Mouse (Mus musculus): Measurements from ENCODE around the gene Cd109. TPM values are rescaled to one million over a fixed set of nuclear protein-coding genes. Genes with fewer than 3 reads are reported as not detected.
A peak's percentile ranks its signal among the peaks of the same experiment; 100 is the strongest.

Gene Cd109
- total RNA-seq, 2 experiments from 2014 or later, result 0.64 to 1.2 TPM

- no peak for DNase-seq (ENCODE audit: low spot score in 2 of 2)
- intact Hi-C loops (cut with DNase I), result no loop called here
Measured at GRCm38 (mm10) chr9:78631755-78632434, 16.5 kb downstream of the Cd109 start.

GRCm38 (mm10) chr9:78633976-78634375, 18.6 kb downstream of the Cd109 start:
- no peak for DNase-seq (ENCODE audit: low spot score in 2 of 2)
- intact Hi-C loops (cut with DNase I), result no loop called here

- no peak for DNase-seq (ENCODE audit: low spot score in 2 of 2)
- intact Hi-C loops (cut with DNase I), result no loop called here
Measured at GRCm38 (mm10) chr9:78641386-78641785, 26.0 kb downstream of the Cd109 start.

GRCm38 (mm10) chr9:78646008-78646777, 30.8 kb downstream of the Cd109 start:
- DNase-seq (ENCODE audit: low spot score in 2 of 2), result peak; percentile 21 to 68
- intact Hi-C loops (cut with DNase I), result loop anchor here (5.0 kb wide), 1 partner anchor 1071 kb away; the partner anchor contains the start of gene Col12a1

- no peak for DNase-seq (ENCODE audit: low spot score in 2 of 2)
- intact Hi-C loops (cut with DNase I), result loop anchor here (5.0 kb wide), 1 partner anchor 1069 kb away; the partner anchor contains the start of gene Col12a1
Measured at GRCm38 (mm10) chr9:78648641-78649040, 33.3 kb downstream of the Cd109 start.

- intact Hi-C loops (cut with DNase I), result loop anchor here (5.0 kb wide), 1 partner anchor 1068 kb away; the partner anchor contains the start of gene Col12a1
- no peak for DNase-seq (ENCODE audit: low spot score in 2 of 2)
Measured at GRCm38 (mm10) chr9:78649398-78649797, 34.1 kb downstream of the Cd109 start.

- DNase-seq (ENCODE audit: low spot score in 2 of 2), result no peak
- intact Hi-C loops (cut with DNase I), result no loop called here
Measured at GRCm38 (mm10) chr9:78657564-78657963, 42.2 kb downstream of the Cd109 start.

- intact Hi-C loops (cut with DNase I), result no loop called here
- no peak for DNase-seq (ENCODE audit: low spot score in 2 of 2)
Measured at GRCm38 (mm10) chr9:78671446-78671985, 56.2 kb downstream of the Cd109 start.

GRCm38 (mm10) chr9:78700691-78701090, 85.3 kb downstream of the Cd109 start:
- intact Hi-C loops (cut with DNase I), result loop anchor here (5.0 kb wide), 1 partner anchor 1022 kb away; no protein-coding TSS in a partner anchor
- DNase-seq (ENCODE audit: low spot score in 2 of 2), result peak; percentile 59 to 74

- intact Hi-C loops (cut with DNase I), result loop anchor here (5.0 kb wide), 1 partner anchor 1020 kb away; no protein-coding TSS in a partner anchor
- DNase-seq (ENCODE audit: low spot score in 2 of 2), result no peak
Measured at GRCm38 (mm10) chr9:78702509-78703239, 87.3 kb downstream of the Cd109 start.

GRCm38 (mm10) chr9:78720888-78721798, 105.8 kb downstream of the Cd109 start:
- intact Hi-C loops (cut with DNase I), result no loop called here
- DNase-seq (ENCODE audit: low spot score in 2 of 2), result no peak

GRCm38 (mm10) chr9:78731931-78732330, 116.6 kb downstream of the Cd109 start:
- intact Hi-C loops (cut with DNase I), result no loop called here
- no peak for DNase-seq (ENCODE audit: low spot score in 2 of 2)

GRCm38 (mm10) chr9:78735519-78735918, 120.2 kb downstream of the Cd109 start:
- DNase-seq (ENCODE audit: low spot score in 2 of 2), result no peak
- intact Hi-C loops (cut with DNase I), result no loop called here

GRCm38 (mm10) chr9:78742012-78742411, 126.7 kb downstream of the Cd109 start:
- intact Hi-C loops (cut with DNase I), result no loop called here
- no peak for DNase-seq (ENCODE audit: low spot score in 2 of 2)

- no peak for DNase-seq (ENCODE audit: low spot score in 2 of 2)
- intact Hi-C loops (cut with DNase I), result no loop called here
Measured at GRCm38 (mm10) chr9:78750246-78750645, 134.9 kb downstream of the Cd109 start.
